ENCODE assay signal across 11 mouse cellular contexts in genomic region chr12:21335869-21336268, GRCm38 (mm10). TPM values are rescaled to one million over a fixed set of nuclear protein-coding genes. Genes with fewer than 3 reads are reported as not detected.
DNase-seq lines count a peak whose midpoint lies in the region; ATAC-seq and TF ChIP-seq lines count a peak whose summit lies in the region.
"Had no signal": no experiment of that assay in that cellular context is flagged by ENCODE, and none has a peak within 500 bp of the region (broad histone marks: within the 10 kb centered on the region; RNA-seq: fewer than 3 reads in every experiment).

No protein-coding gene starts in this region.

- TF ChIP-seq CTCF in forebrain, postnatal 0 days (IDR thresholded peaks at IDR 0.05; ENCODE audit: low read depth), result no peak

- no peak overlapping the region for H3K4me3 ChIP-seq in forebrain, postnatal 0 days (ENCODE audit: low read depth, low read length)
- no peak overlapping the region for H3K4me3 ChIP-seq in forebrain, embryonic 16.5 days (replicated peaks; ENCODE audit: low read length)
- no peak overlapping the region for H3K4me3 ChIP-seq in hindbrain, embryonic 11.5 days (ENCODE audit: low read depth, low read length)
- H3K4me3 ChIP-seq: heart, embryonic 15.5 days; limb, embryonic 12.5 days; myocyte had no signal

- H3K4me2 ChIP-seq in forebrain, postnatal 0 days (ENCODE audit: low read depth), result no peak overlapping the region
- no peak overlapping the region for H3K4me2 ChIP-seq in forebrain, embryonic 16.5 days (ENCODE audit: low read length)
- H3K4me2 ChIP-seq in hindbrain, embryonic 11.5 days (replicated peaks; ENCODE audit: low read depth, low read length), result no peak overlapping the region
- H3K4me2 ChIP-seq: heart, embryonic 15.5 days; limb, embryonic 12.5 days had no signal

- H3K27ac ChIP-seq in forebrain, postnatal 0 days (ENCODE audit: low read depth, low read length), result no peak overlapping the region
- H3K27ac ChIP-seq in forebrain, embryonic 16.5 days (ENCODE audit: low read length), result no peak overlapping the region
- H3K27ac ChIP-seq in hindbrain, embryonic 11.5 days (ENCODE audit: low read depth, low read length), result no peak overlapping the region
- H3K27ac ChIP-seq: heart, embryonic 15.5 days; limb, embryonic 12.5 days had no signal

- no peaks in the 10 kb centered on the region for H3K4me1 ChIP-seq in forebrain, postnatal 0 days (ENCODE audit: insufficient read depth)
- no peaks in the 10 kb centered on the region for H3K4me1 ChIP-seq in forebrain, embryonic 16.5 days (replicated peaks; ENCODE audit: control insufficient read depth, insufficient read depth, low read length)
- H3K4me1 ChIP-seq in hindbrain, embryonic 11.5 days (replicated peaks; ENCODE audit: control insufficient read depth, insufficient read depth, low read length), result no peaks in the 10 kb centered on the region
- H3K4me1 ChIP-seq: limb, embryonic 12.5 days had no signal

- peak; percentile 82 for ATAC-seq in forebrain, postnatal 0 days
- no peak for ATAC-seq in forebrain, embryonic 16.5 days
- ATAC-seq in hindbrain, embryonic 11.5 days (ENCODE audit: low FRiP score), result no peak

- H3K27me3 ChIP-seq in forebrain, postnatal 0 days (ENCODE audit: insufficient read depth, low read length), result no peaks in the 10 kb centered on the region
- no peaks in the 10 kb centered on the region for H3K27me3 ChIP-seq in forebrain, embryonic 16.5 days (replicated peaks; ENCODE audit: control insufficient read depth, insufficient read depth, low read length)
- H3K27me3 ChIP-seq in hindbrain, embryonic 11.5 days (ENCODE audit: control insufficient read depth, insufficient read depth, low read length), result no peaks in the 10 kb centered on the region
- H3K27me3 ChIP-seq: heart, embryonic 15.5 days; limb, embryonic 12.5 days had no signal

- 81% methylated on average over 7 of the region's 7 CpGs for WGBS in forebrain, postnatal 0 days
- WGBS in forebrain, embryonic 16.5 days, result 87% methylated on average over 7 of the region's 7 CpGs
- WGBS in hindbrain, embryonic 11.5 days, result 95% methylated on average over 7 of the region's 7 CpGs

- no peak overlapping the region for H3K9ac ChIP-seq in forebrain, postnatal 0 days
- no peak overlapping the region for H3K9ac ChIP-seq in forebrain, embryonic 16.5 days (replicated peaks; ENCODE audit: low read depth, low read length)
- no peak overlapping the region for H3K9ac ChIP-seq in hindbrain, embryonic 11.5 days (ENCODE audit: low read depth, low read length)
- H3K9ac ChIP-seq: heart, embryonic 15.5 days; limb, embryonic 12.5 days had no signal

- DNase-seq in forebrain, postnatal 0 days, result no peak
- peak; percentile 39 for DNase-seq in CD4-positive helper T cell, adult 2 months (ENCODE audit: low read depth, low spot score)
- DNase-seq in layer of hippocampus, adult 8-10 months (ENCODE audit: low spot score in 2 of 2), result peak; percentile 74
- DNase-seq in monocyte, adult 2 months (ENCODE audit: low read depth in 1 of 2, low spot score in 2 of 2), result peak; percentile 50 to 73
- DNase-seq in hindbrain, embryonic 11.5 days (ENCODE audit: low spot score), result no peak
- no peak for DNase-seq in adrenal gland, postnatal 4 days (ENCODE audit: low spot score in 2 of 2)
- no peak for DNase-seq in ovary, postnatal 36 days (ENCODE audit: low spot score)

- H3K36me3 ChIP-seq in forebrain, postnatal 0 days (ENCODE audit: insufficient read depth), result peaks cover 36% of the 10 kb centered on the region
- peaks cover 16% of the 10 kb centered on the region for H3K36me3 ChIP-seq in forebrain, embryonic 16.5 days (ENCODE audit: control insufficient read depth, insufficient read depth)
- peaks cover 12% of the 10 kb centered on the region for H3K36me3 ChIP-seq in hindbrain, embryonic 11.5 days (ENCODE audit: control insufficient read depth, insufficient read depth, low read length)

- H3K9me3 ChIP-seq in forebrain, postnatal 0 days (ENCODE audit: low read length), result no peaks in the 10 kb centered on the region
- H3K9me3 ChIP-seq in forebrain, embryonic 16.5 days (ENCODE audit: control insufficient read depth, low read length), result no peaks in the 10 kb centered on the region
- no peaks in the 10 kb centered on the region for H3K9me3 ChIP-seq in hindbrain, embryonic 11.5 days (ENCODE audit: control insufficient read depth, low read length)
- H3K9me3 ChIP-seq: heart, embryonic 15.5 days; limb, embryonic 12.5 days had no signal

RNA-seq across cellular contexts. Expression of gene Iah1, which starts 19.7 kb away (rescaled TPM):
- total RNA-seq in forebrain, postnatal 0 days (2014; rRNA removed), result 28.4 and 31.2 TPM in 2 replicates
- polyA plus RNA-seq in forebrain, postnatal 0 days (2015; fragmentation: Nextera tagmentation; extraction: Ambion mirVana), result 27.9 and 32.5 TPM in 2 replicates
- 40.2 and 40.6 TPM in 2 replicates for polyA plus RNA-seq in forebrain, embryonic 16.5 days (2015; fragmentation: Nextera tagmentation; extraction: Ambion mirVana)
- 10 to 100 TPM; 13.2 to 17.0 (median 14.0) TPM for total RNA-seq in layer of hippocampus, adult 8-10 months (2022)
- polyA plus RNA-seq in hindbrain, embryonic 11.5 days (2014; fragmentation: Nextera tagmentation; extraction: Ambion mirVana), result 48.2 and 50.4 TPM in 2 replicates
- total RNA-seq in adrenal gland, postnatal 4 days (2021), result 10 to 100 TPM; 59.1 to 61.7 TPM

RNA-seq across cellular contexts. Expression of gene Adam17, which starts 37.6 kb away (rescaled TPM):
- total RNA-seq in forebrain, postnatal 0 days (2014; rRNA removed), result 16.8 and 18.2 TPM in 2 replicates
- polyA plus RNA-seq in forebrain, postnatal 0 days (2015; fragmentation: Nextera tagmentation; extraction: Ambion mirVana), result 8.2 and 11.5 TPM in 2 replicates
- 18.0 and 23.2 TPM in 2 replicates for polyA plus RNA-seq in forebrain, embryonic 16.5 days (2015; fragmentation: Nextera tagmentation; extraction: Ambion mirVana)
- 10 to 100 TPM; 18.5 to 21.0 (median 19.5) TPM for total RNA-seq in layer of hippocampus, adult 8-10 months (2022)
- polyA plus RNA-seq in hindbrain, embryonic 11.5 days (2014; fragmentation: Nextera tagmentation; extraction: Ambion mirVana), result 37.5 and 38.2 TPM in 2 replicates
- total RNA-seq in adrenal gland, postnatal 4 days (2021), result 10 to 100 TPM; 48.9 to 57.0 TPM

RNA-seq across cellular contexts. Expression of gene Itgb1bp1, which starts 49.8 kb away (rescaled TPM):
- total RNA-seq in forebrain, postnatal 0 days (2014; rRNA removed), result 23.9 and 36.9 TPM in 2 replicates
- polyA plus RNA-seq in forebrain, postnatal 0 days (2015; fragmentation: Nextera tagmentation; extraction: Ambion mirVana), result 37.4 and 40.2 TPM in 2 replicates
- 43.2 and 43.5 TPM in 2 replicates for polyA plus RNA-seq in forebrain, embryonic 16.5 days (2015; fragmentation: Nextera tagmentation; extraction: Ambion mirVana)
- total RNA-seq in layer of hippocampus, adult 8-10 months (2022), result 10 to 100 TPM; 39.6 to 47.6 (median 42.3) TPM
- polyA plus RNA-seq in hindbrain, embryonic 11.5 days (2014; fragmentation: Nextera tagmentation; extraction: Ambion mirVana), result 45.5 and 47.6 TPM in 2 replicates
- 10 to 100 TPM; 53.9 to 57.4 TPM for total RNA-seq in adrenal gland, postnatal 4 days (2021)

RNA-seq across cellular contexts. Expression of gene Cpsf3, which starts 50.7 kb away (rescaled TPM):
- total RNA-seq in forebrain, postnatal 0 days (2014; rRNA removed), result 49.2 and 50.4 TPM in 2 replicates
- polyA plus RNA-seq in forebrain, postnatal 0 days (2015; fragmentation: Nextera tagmentation; extraction: Ambion mirVana), result 68.3 and 79.6 TPM in 2 replicates
- polyA plus RNA-seq in forebrain, embryonic 16.5 days (2015; fragmentation: Nextera tagmentation; extraction: Ambion mirVana), result 117 and 124 TPM in 2 replicates
- 10 to 100 TPM; 52.5 to 62.6 (median 56.5) TPM for total RNA-seq in layer of hippocampus, adult 8-10 months (2022)
- 125 and 140 TPM in 2 replicates for polyA plus RNA-seq in hindbrain, embryonic 11.5 days (2014; fragmentation: Nextera tagmentation; extraction: Ambion mirVana)
- 10 to 100 TPM; 84.3 to 88.2 TPM for total RNA-seq in adrenal gland, postnatal 4 days (2021)

Comparison
In these comparisons a context has a peak if more than half of its experiments do, and no peak if none do; other contexts are left out.
1. DNase-seq: peak in CD4-positive helper T cell, adult 2 months (single experiment), layer of hippocampus, adult 8-10 months (2 of 2) and monocyte, adult 2 months (2 of 2); none in forebrain, postnatal 0 days (single experiment), hindbrain, embryonic 11.5 days (single experiment), adrenal gland, postnatal 4 days (0 of 2) and ovary, postnatal 36 days (single experiment).